Mouse (Mus musculus): ENCODE results near the gene Ccnf. TPM values are rescaled to one million over a fixed set of nuclear protein-coding genes. Genes with fewer than 3 reads are reported as not detected.

Gene Ccnf
- 1.6 and 2.0 TPM in 2 replicates for polyA plus RNA-seq (2021; fragmentation: Nextera tagmentation)
- long read RNA-seq, experiment 1, full-length matches to known transcripts, result 3 of 5 reads
- long read RNA-seq, experiment 1, partial matches to known transcripts, result 2 of 5 reads
- long read RNA-seq, experiment 1, other reads (novel, unspliced or antisense), result 0 of 5 reads
- long read RNA-seq, experiment 2, full-length matches to known transcripts, result 16 of 17 reads
- long read RNA-seq, experiment 2, partial matches to known transcripts, result 0 of 17 reads
- long read RNA-seq, experiment 2, other reads (novel, unspliced or antisense), result 1 of 17 reads

DNA sequence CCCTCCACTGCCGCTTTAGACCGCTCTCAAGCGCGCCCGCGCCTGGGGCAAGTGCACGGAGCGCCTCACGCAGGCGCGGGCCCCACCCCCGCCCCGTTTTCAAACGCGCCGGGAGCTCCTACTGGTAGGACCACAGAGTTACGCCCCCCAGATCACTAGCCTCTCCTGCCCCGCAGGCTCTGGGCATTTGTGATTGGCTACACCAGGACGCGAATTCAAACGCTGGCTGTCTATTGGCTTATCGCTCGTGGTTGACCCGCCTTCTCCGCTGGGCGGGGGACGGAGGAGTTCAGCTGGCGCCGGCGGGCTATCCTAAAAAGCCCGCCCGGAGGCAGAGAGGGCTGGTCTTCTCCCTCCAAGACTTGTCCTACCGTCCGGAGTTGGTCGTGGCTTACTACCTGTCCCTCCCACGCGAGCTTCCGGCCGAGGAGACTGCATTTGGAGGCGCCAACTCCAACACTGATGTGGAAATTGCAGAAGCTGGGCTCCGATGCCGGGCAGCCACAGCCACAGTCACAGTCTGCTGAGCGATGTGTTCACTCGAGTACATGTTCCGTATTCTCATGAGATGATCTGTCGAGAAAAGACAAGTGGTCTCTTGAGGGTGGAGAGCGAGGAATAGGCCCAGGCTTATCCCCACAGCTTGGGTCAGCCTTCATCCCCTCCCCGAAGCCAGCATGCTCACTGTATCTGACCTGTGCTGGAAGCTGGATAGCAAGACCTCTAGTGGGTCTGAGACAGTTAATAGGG lies at the start of gene Ccnf:
Ccnf (minus strand) TSS at position 165 of the 750 bp plus-strand sequence.

GRCm38 (mm10) chr17:24220435-24221411 lies 30.6 kb downstream of the Ccnf start, which contains the start of gene Tedc2:
Gene Tedc2 (minus strand): TSS chr17:24220851.

DNA sequence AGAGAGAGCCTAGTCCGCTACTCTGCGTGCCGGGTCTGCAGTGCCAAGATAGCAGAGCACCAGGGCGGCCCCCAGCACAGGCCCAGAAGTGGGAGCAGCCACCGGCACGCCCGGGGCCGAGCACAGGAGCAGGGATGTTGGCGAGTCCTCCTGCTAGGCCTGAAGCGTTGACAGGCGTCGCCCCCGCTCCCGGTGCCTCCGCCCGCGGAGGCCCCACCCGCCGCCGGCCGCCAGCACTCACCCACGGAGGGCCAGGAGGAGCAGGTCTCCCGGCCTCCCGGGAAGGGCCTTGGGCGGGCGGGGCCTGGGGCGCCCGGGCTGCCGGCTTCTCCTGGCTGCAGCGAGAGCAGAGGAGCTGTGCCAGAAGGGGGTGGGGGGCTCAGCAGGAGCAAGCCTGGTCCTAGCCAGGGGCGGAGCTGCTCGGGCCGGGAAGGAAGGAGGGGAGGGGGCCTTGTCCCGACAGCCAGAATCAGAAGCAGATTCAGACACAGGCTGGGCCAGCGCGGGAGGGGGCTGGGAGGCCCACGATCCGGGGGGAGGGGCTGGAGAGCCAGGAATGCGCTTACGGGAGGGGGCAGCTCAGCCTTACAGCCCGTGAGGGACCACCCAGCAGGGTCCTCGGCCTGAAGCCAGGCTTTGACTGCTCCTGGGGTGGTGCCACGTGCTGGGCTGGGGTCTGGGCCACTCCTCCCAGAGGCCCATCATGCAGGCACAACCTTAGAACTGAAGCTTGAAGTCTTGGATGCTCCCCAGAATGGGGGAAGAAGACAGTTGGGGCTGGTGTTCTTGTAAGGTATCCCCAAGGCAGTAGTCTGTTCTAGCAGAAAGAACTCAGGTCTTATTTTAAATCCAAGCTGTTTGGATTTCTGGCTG lies 42.0 kb downstream of the Ccnf start, which contains the start of gene Ntn3:
Ntn3 (minus strand) TSS at position 489 of the 873 bp plus-strand sequence.

DNA sequence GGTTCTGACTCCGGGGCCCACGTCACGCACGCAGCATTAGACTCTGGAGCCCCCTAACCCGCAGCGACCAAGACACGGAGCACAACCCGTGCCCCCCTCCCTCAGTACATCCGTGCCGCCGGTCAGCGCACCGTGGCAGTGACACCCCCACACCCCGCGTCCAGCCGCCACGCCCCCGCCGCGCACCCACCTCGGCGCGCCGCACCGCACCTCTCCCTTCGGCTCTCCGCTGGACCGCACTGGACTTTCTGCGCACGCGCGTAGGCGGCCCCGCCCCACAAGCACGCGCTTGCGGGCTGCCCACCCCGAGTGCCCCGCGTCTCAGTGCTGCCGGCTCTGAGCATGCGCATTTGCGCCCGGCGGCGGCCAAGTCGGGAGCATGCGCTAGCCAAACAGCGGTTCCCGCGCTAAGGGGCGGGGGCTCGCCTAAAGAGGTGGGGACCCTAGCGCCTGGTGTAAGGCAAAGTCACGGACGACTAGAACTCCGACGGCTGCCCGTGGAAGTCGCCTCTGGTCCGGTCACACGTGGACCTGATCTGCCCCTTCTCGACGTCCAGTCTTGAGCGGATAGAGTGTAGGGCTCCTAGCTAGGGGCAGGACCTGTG lies 45.9 kb downstream of the Ccnf start, which contains the start of gene Tbc1d24:
Tbc1d24 (minus strand) TSS at position 279 of the 605 bp plus-strand sequence.

Small RNAs within 50 kb of the gene (microRNA-seq; reads per million reads assigned to microRNA genes)
- 2.4 reads per million, percentile 5 among the genes with 10 or more reads in this experiment for gene Mir5134
- gene Mir6965, result not detected

Other genes with a start within 250 kb of the Ccnf start
- gene Prss27, start 213.3 kb downstream of the Ccnf start, polyA plus RNA-seq (2021; fragmentation: Nextera tagmentation), result not detected in 2 replicates
- 28.2 and 31.2 TPM in 2 replicates for gene Kctd5, start 178.0 kb downstream of the Ccnf start, polyA plus RNA-seq (2021; fragmentation: Nextera tagmentation)
- 47.2 and 54.0 TPM in 2 replicates for gene Pdpk1, start 100.6 kb downstream of the Ccnf start, polyA plus RNA-seq (2021; fragmentation: Nextera tagmentation)
- gene Amdhd2, start 87.7 kb downstream of the Ccnf start, polyA plus RNA-seq (2021; fragmentation: Nextera tagmentation), result 28.9 and 38.4 TPM in 2 replicates
- 2,331 and 2,377 TPM in 2 replicates for gene Atp6v0c, start 81.8 kb downstream of the Ccnf start, polyA plus RNA-seq (2021; fragmentation: Nextera tagmentation)
- gene Tbc1d24, start 45.9 kb downstream of the Ccnf start, polyA plus RNA-seq (2021; fragmentation: Nextera tagmentation), result 13.4 and 14.3 TPM in 2 replicates
- 1.7 and 2.5 TPM in 2 replicates for gene Ntn3, start 42.0 kb downstream of the Ccnf start, polyA plus RNA-seq (2021; fragmentation: Nextera tagmentation)
- gene Tedc2, start 30.6 kb downstream of the Ccnf start, polyA plus RNA-seq (2021; fragmentation: Nextera tagmentation), result 6.3 and 6.7 TPM in 2 replicates
- gene Abca17, start 99.6 kb upstream of the Ccnf start, polyA plus RNA-seq (2021; fragmentation: Nextera tagmentation), result 0.21 and 0.36 TPM in 2 replicates
- gene Abca3, start 100.5 kb upstream of the Ccnf start, polyA plus RNA-seq (2021; fragmentation: Nextera tagmentation), result 14.0 and 19.0 TPM in 2 replicates
- 101 and 105 TPM in 2 replicates for gene Rnps1, start 163.1 kb upstream of the Ccnf start, polyA plus RNA-seq (2021; fragmentation: Nextera tagmentation)
- gene Eci1, start 175.2 kb upstream of the Ccnf start, polyA plus RNA-seq (2021; fragmentation: Nextera tagmentation), result 89.4 and 98.3 TPM in 2 replicates
- gene Dnase1l2, start 191.6 kb upstream of the Ccnf start, polyA plus RNA-seq (2021; fragmentation: Nextera tagmentation), result 0.18 and 0.29 TPM in 2 replicates
- gene E4f1, start 218.8 kb upstream of the Ccnf start, polyA plus RNA-seq (2021; fragmentation: Nextera tagmentation), result 12.4 and 12.9 TPM in 2 replicates
- gene Pgp, start 218.9 kb upstream of the Ccnf start, polyA plus RNA-seq (2021; fragmentation: Nextera tagmentation), result 93.6 and 97.8 TPM in 2 replicates
- 1.6 and 1.7 TPM in 2 replicates for gene Bricd5, start 222.4 kb upstream of the Ccnf start, polyA plus RNA-seq (2021; fragmentation: Nextera tagmentation)
- gene Mlst8, start 227.6 kb upstream of the Ccnf start, polyA plus RNA-seq (2021; fragmentation: Nextera tagmentation), result 15.9 and 16.3 TPM in 2 replicates
- 10.2 and 11.0 TPM in 2 replicates for gene Caskin1, start 237.1 kb upstream of the Ccnf start, polyA plus RNA-seq (2021; fragmentation: Nextera tagmentation)

All from layer of hippocampus, adult 6 months (tissue).